Mouse (Mus musculus) heart, postnatal 25 days (tissue): ENCODE data around the gene Bend7. TPM values are rescaled to one million over a fixed set of nuclear protein-coding genes. Genes with fewer than 3 reads are reported as not detected.

Source experiments
- DNase-seq: peaks from one replicate; pipeline ENCODE4 v3.0.0; 2022; ENCODE audit warnings: low spot score
- intact Hi-C: fragments of 180-260 bp; cut with DNase I; formaldehyde crosslinking; loops from one replicate; pipeline ENCODE4 v1.15.1; 2025
- total RNA-seq, 2 experiments: library from RNA; stranded (reverse); gene quantifications; 2 replicates each; pipeline ENCODE4 v1.2.3; 2021

Gene Bend7
- total RNA-seq, result 1 to 10 TPM; 5.4 to 5.6 TPM

- DNase-seq, result peak; percentile 7
- intact Hi-C loops, result loop anchor here (5.0 kb wide), 3 partner anchors 66 to 164 kb away; partner anchors contain the start of genes Prpf18 and Sephs1
Observed at GRCm38 (mm10) chr2:4717769-4718661, at the start of gene Bend7. Bend7 (plus strand) TSS chr2:4717831.

GRCm38 (mm10) chr2:4668626-4669025, 49.0 kb upstream of the Bend7 start:
- DNase-seq, result no peak
- intact Hi-C loops, result no loop called here

GRCm38 (mm10) chr2:4669701-4670100, 47.9 kb upstream of the Bend7 start:
- intact Hi-C loops, result no loop called here
- no peak for DNase-seq

- intact Hi-C loops, result no loop called here
- DNase-seq, result no peak
Observed at GRCm38 (mm10) chr2:4671636-4672035, 46.0 kb upstream of the Bend7 start.

- no peak for DNase-seq
- intact Hi-C loops, result no loop called here
Observed at GRCm38 (mm10) chr2:4679886-4680285, 37.7 kb upstream of the Bend7 start.

GRCm38 (mm10) chr2:4711262-4711661, 6.4 kb upstream of the Bend7 start:
- intact Hi-C loops, result no loop called here
- no peak for DNase-seq

- intact Hi-C loops, result loop anchor here (5.0 kb wide), 3 partner anchors 65 to 165 kb away; partner anchors contain the start of genes Prpf18 and Sephs1
- DNase-seq, result peak; percentile 16
Observed at GRCm38 (mm10) chr2:4717081-4717768, 406 bp upstream of the Bend7 start.

- no peak for DNase-seq
- intact Hi-C loops, result no loop called here
Observed at GRCm38 (mm10) chr2:4723088-4723487, 5.5 kb downstream of the Bend7 start.

- intact Hi-C loops, result no loop called here
- DNase-seq, result no peak
Observed at GRCm38 (mm10) chr2:4730161-4730560, 12.5 kb downstream of the Bend7 start.

GRCm38 (mm10) chr2:4733971-4734370, 16.3 kb downstream of the Bend7 start:
- intact Hi-C loops, result no loop called here

GRCm38 (mm10) chr2:4736095-4736797, 18.6 kb downstream of the Bend7 start:
- no peak for DNase-seq
- intact Hi-C loops, result no loop called here

More at GRCm38 (mm10) chr2:4733971-4734370, 16.3 kb downstream of the Bend7 start:
- DNase-seq, result no peak

- no peak for DNase-seq
- intact Hi-C loops, result no loop called here
Observed at GRCm38 (mm10) chr2:4736798-4737155, 19.1 kb downstream of the Bend7 start.

GRCm38 (mm10) chr2:4751918-4752317, 34.3 kb downstream of the Bend7 start:
- intact Hi-C loops, result no loop called here

GRCm38 (mm10) chr2:4755716-4756115, 38.1 kb downstream of the Bend7 start:
- DNase-seq, result no peak
- intact Hi-C loops, result no loop called here

More at GRCm38 (mm10) chr2:4751918-4752317, 34.3 kb downstream of the Bend7 start:
- no peak for DNase-seq

GRCm38 (mm10) chr2:4757218-4757617, 39.6 kb downstream of the Bend7 start:
- intact Hi-C loops, result no loop called here
- no peak for DNase-seq

- DNase-seq, result no peak
- intact Hi-C loops, result no loop called here
Observed at GRCm38 (mm10) chr2:4760741-4761140, 43.1 kb downstream of the Bend7 start.

- DNase-seq, result no peak
- intact Hi-C loops, result no loop called here
Observed at GRCm38 (mm10) chr2:4761906-4762305, 44.3 kb downstream of the Bend7 start.

GRCm38 (mm10) chr2:4764071-4764470, 46.4 kb downstream of the Bend7 start:
- intact Hi-C loops, result no loop called here
- DNase-seq, result no peak

GRCm38 (mm10) chr2:4770376-4770775, 52.7 kb downstream of the Bend7 start:
- no peak for DNase-seq
- intact Hi-C loops, result no loop called here

- DNase-seq, result no peak
- intact Hi-C loops, result no loop called here
Observed at GRCm38 (mm10) chr2:4773911-4774310, 56.3 kb downstream of the Bend7 start.
